Mouse (Mus musculus) gastrocnemius, postnatal 36 days (tissue): ENCODE measurements around the gene Rps19. TPM values are rescaled to one million over a fixed set of nuclear protein-coding genes. Genes with fewer than 3 reads are reported as not detected.
"Not testable (repeated sequence)": the region's sequence is repeated elsewhere in the genome, so short reads cannot be mapped to it uniquely, and the experiment has no call there.

Source experiments
- DNase-seq, 2 experiments: peaks; one replicate each; pipeline ENCODE4 v3.0.0; 2022
- intact Hi-C: fragments of 180-260 bp; cut with DNase I; formaldehyde crosslinking; loops from one replicate; pipeline ENCODE4 v1.15.1; 2025
- long read RNA-seq, 2 experiments: library from polyadenylated mRNA; stranded (forward); transcript quantifications; one replicate each; pipeline ENCODE4 v2.0.0; 2021
- total RNA-seq, 2 experiments: library from RNA; stranded (reverse); gene quantifications; 2 replicates each; pipeline ENCODE4 v1.2.3; 2021

Rps19 gene
- total RNA-seq, result 100 to 1,000 TPM; 283 to 298 TPM
- long read RNA-seq, experiment 1, transcript Rps19-208 (2 exons, 286 nt), result minor isoform, 17 of 265 reads
- long read RNA-seq, experiment 1, transcript Rps19-206 (3 exons, 395 nt), result minor isoform, 8 of 265 reads
- long read RNA-seq, experiment 1, transcript Rps19-203 (6 exons, 774 nt), result major isoform, 230 of 265 reads
- long read RNA-seq, experiment 1, partial matches to known transcripts, result 2 of 265 reads
- long read RNA-seq, experiment 1, other reads (novel, unspliced or antisense), result 5 of 265 reads
- long read RNA-seq, experiment 2, transcript Rps19-203 (6 exons, 774 nt), result major isoform, 336 of 380 reads
- long read RNA-seq, experiment 2, transcript Rps19-202 (6 exons, 633 nt), result minor isoform, 10 of 380 reads
- long read RNA-seq, experiment 2, transcript Rps19-208 (2 exons, 286 nt), result minor isoform, 16 of 380 reads
- long read RNA-seq, experiment 2, partial matches to known transcripts, result 4 of 380 reads
- long read RNA-seq, experiment 2, other reads (novel, unspliced or antisense), result 8 of 380 reads

- peak; percentile 98 to 99 for DNase-seq
- intact Hi-C loops, result loop anchor here (10.0 kb wide), 1 partner anchor 379 kb away; the partner anchor contains the start of gene Zfp428
Measured at GRCm38 (mm10) chr7:24883896-24884692, at the start of gene Rps19. Gene Rps19 (plus strand): TSS chr7:24884371.

GRCm38 (mm10) chr7:24838732-24839409 is 45.3 kb upstream of the Rps19 start:
- DNase-seq, intact Hi-C loops: not testable (repeated sequence)

GRCm38 (mm10) chr7:24839410-24839808 is 44.8 kb upstream of the Rps19 start:
- no peak for DNase-seq
- intact Hi-C loops, result no loop called here

- intact Hi-C loops, result no loop called here
- DNase-seq, result no peak
Measured at GRCm38 (mm10) chr7:24840331-24840730, 43.8 kb upstream of the Rps19 start.

- intact Hi-C loops, result no loop called here
- DNase-seq, result no peak
Measured at GRCm38 (mm10) chr7:24841009-24841408, 43.2 kb upstream of the Rps19 start.

GRCm38 (mm10) chr7:24844144-24844543 is 40.0 kb upstream of the Rps19 start:
- intact Hi-C loops, result no loop called here
- no peak for DNase-seq

GRCm38 (mm10) chr7:24845181-24845580 is 39.0 kb upstream of the Rps19 start:
- no peak for DNase-seq
- intact Hi-C loops, result no loop called here

- no peak for DNase-seq
- intact Hi-C loops, result no loop called here
Measured at GRCm38 (mm10) chr7:24845713-24846112, 38.5 kb upstream of the Rps19 start.

- intact Hi-C loops, DNase-seq: not testable (repeated sequence)
Measured at GRCm38 (mm10) chr7:24846576-24846975, 37.6 kb upstream of the Rps19 start.

GRCm38 (mm10) chr7:24850162-24850561 is 34.0 kb upstream of the Rps19 start:
- intact Hi-C loops, result no loop called here
- no peak for DNase-seq

- intact Hi-C loops, result no loop called here
- no peak for DNase-seq
Measured at GRCm38 (mm10) chr7:24850899-24851303, 33.3 kb upstream of the Rps19 start.

- no peak for DNase-seq
- intact Hi-C loops, result no loop called here
Measured at GRCm38 (mm10) chr7:24851596-24852325, 32.4 kb upstream of the Rps19 start.

GRCm38 (mm10) chr7:24852557-24853232 is 31.5 kb upstream of the Rps19 start:
- DNase-seq, result no peak
- intact Hi-C loops, result no loop called here

GRCm38 (mm10) chr7:24853233-24853563 is 31.0 kb upstream of the Rps19 start:
- DNase-seq, result no peak
- intact Hi-C loops, result no loop called here

GRCm38 (mm10) chr7:24853695-24854094 is 30.5 kb upstream of the Rps19 start:
- intact Hi-C loops, result no loop called here
- DNase-seq, result no peak

GRCm38 (mm10) chr7:24856460-24857120 is 27.6 kb upstream of the Rps19 start:
- intact Hi-C loops, result no loop called here
- DNase-seq, result no peak

GRCm38 (mm10) chr7:24859234-24859633 is 24.9 kb upstream of the Rps19 start:
- intact Hi-C loops, result no loop called here
- DNase-seq, result no peak

GRCm38 (mm10) chr7:24861913-24862312 is 22.3 kb upstream of the Rps19 start, which contains the start of gene Gm9844:
Gene Gm9844 (plus strand): TSS chr7:24862213.
- intact Hi-C loops, result no loop called here
- DNase-seq, result no peak

GRCm38 (mm10) chr7:24862853-24863252 is 21.3 kb upstream of the Rps19 start:
- intact Hi-C loops, result no loop called here
- no peak for DNase-seq
